Mouse (Mus musculus): ENCODE measurements at regions not wholly inside any gene's neighbourhood (a gene's known extent, or its start where the extent isn't known, plus 50 kb on each side); places are given as distances from the start of the nearest gene placed in this dataset.

DNA sequence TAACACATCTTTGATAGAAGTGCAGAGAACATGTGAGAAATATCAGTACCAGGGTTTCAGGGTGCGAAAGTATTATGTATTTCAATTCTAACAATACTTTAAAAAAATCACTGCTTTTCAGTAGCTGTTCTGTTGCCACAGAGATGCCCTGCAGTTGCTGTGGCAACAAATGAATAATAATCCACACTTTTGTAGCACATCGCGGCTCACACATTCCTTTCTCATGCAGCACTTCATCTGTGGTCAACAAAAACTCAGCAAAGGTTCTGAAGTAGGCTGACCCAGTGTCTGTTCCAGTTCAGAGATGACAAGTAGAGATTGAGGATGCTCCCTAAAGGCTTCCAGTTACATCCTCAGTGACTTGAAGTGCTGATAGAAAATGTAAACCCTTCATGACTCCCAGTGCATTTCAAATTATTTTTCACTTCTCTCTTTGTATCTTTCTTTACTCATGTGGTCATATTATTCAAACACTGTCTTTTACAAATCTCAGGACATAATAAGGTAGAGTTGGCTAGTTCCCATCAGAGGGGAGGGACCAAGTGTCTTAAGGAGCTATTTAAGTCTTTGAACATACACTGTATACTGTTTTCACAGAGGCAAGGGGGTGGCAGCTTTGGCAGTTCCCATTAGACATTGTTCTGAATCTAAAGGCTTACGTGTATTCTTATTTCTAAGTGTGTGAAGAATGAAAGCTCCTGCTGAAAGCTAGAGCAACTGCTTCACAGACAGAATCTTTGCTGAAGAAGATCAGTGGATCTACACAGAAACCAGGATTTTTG, 460.6 kb upstream of the Slit2 start:
- no peak for ATAC-seq (ENCODE audit: insufficient number of reproducible peaks, low FRiP score, low TSS enrichment, low read depth)

GRCm38 (mm10) chr5:47528671-47529070, 454.3 kb upstream of the Slit2 start:
- WGBS: 93% methylated on average over 7 of the region's 7 CpGs
- no peak overlapping the region for H3K4me2 ChIP-seq (ENCODE audit: low read depth, severe bottlenecking)
- no peaks in the 10 kb centered on the region for H3K4me1 ChIP-seq (ENCODE audit: control insufficient read depth, insufficient read depth, low read length)
- no peak for DNase-seq (ENCODE audit: low spot score)
- H3K4me3 ChIP-seq (ENCODE audit: low read depth, low read length): no peak overlapping the region
- no peaks in the 10 kb centered on the region for H3K9me3 ChIP-seq (ENCODE audit: control insufficient read depth, low read length)
- H3K27me3 ChIP-seq (ENCODE audit: control insufficient read depth, insufficient read depth, low read length): no peaks in the 10 kb centered on the region
- H3K36me3 ChIP-seq (ENCODE audit: control insufficient read depth, insufficient read depth, low read length): no peaks in the 10 kb centered on the region
- no peak overlapping the region for H3K9ac ChIP-seq (ENCODE audit: low read length)
- ATAC-seq (ENCODE audit: insufficient number of reproducible peaks, low FRiP score, low TSS enrichment, low read depth): no peak
- H3K27ac ChIP-seq (replicated peaks; ENCODE audit: low read depth, low read length): no peak overlapping the region

More for the DNA sequence above, 460.6 kb upstream of the Slit2 start:
- H3K36me3 ChIP-seq (ENCODE audit: control insufficient read depth, insufficient read depth, low read length): no peaks in the 10 kb centered on the region
- H3K9me3 ChIP-seq (ENCODE audit: control insufficient read depth, low read length): no peaks in the 10 kb centered on the region
- no peak overlapping the region for H3K9ac ChIP-seq (ENCODE audit: low read length)
- DNase-seq (ENCODE audit: low spot score): no peak
- H3K4me3 ChIP-seq (ENCODE audit: low read depth, low read length): no peak overlapping the region
- 82% methylated on average over 4 of the region's 4 CpGs for WGBS
- no peaks in the 10 kb centered on the region for H3K27me3 ChIP-seq (ENCODE audit: control insufficient read depth, insufficient read depth, low read length)
- no peak overlapping the region for H3K27ac ChIP-seq (replicated peaks; ENCODE audit: low read depth, low read length)
- no peaks in the 10 kb centered on the region for H3K4me1 ChIP-seq (ENCODE audit: control insufficient read depth, insufficient read depth, low read length)
- H3K4me2 ChIP-seq (ENCODE audit: low read depth, severe bottlenecking): no peak overlapping the region

DNA sequence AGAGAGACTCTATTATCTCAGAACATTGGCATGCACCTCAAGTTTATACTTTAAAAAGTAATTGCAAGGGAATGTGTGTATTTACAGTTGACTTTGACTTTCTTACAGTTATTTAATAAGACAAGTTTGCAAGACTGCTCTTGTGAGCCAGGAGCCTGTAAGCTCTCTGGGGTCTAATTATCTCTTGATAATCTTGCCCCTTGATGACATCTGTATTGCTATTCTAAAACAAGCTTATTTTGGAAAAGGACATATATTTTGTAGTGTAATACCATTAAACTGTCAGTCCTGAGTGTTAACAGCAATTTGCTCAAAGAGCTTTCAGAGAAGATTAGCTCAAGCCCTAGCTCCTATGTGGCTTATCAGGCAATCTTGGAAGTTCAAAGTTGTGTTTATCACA, 445.4 kb upstream of the Slit2 start:
- no peak for ATAC-seq (ENCODE audit: insufficient number of reproducible peaks, low FRiP score, low TSS enrichment, low read depth)
- Histone ChIP-seq H3K9me3 (ENCODE audit: control insufficient read depth, low read length) (no peaks in the 10 kb centered on the region), H3K36me3 (ENCODE audit: control insufficient read depth, insufficient read depth, low read length) (no peaks in the 10 kb centered on the region), H3K4me1 (ENCODE audit: control insufficient read depth, insufficient read depth, low read length) (no peaks in the 10 kb centered on the region), H3K4me2 (ENCODE audit: low read depth, severe bottlenecking) (no peak overlapping the region), H3K27ac (replicated peaks; ENCODE audit: low read depth, low read length) (no peak overlapping the region), H3K27me3 (ENCODE audit: control insufficient read depth, insufficient read depth, low read length) (no peaks in the 10 kb centered on the region), H3K4me3 (ENCODE audit: low read depth, low read length) (no peak overlapping the region), H3K9ac (ENCODE audit: low read length) (no peak overlapping the region)
- no peak for DNase-seq (ENCODE audit: low spot score)

DNA sequence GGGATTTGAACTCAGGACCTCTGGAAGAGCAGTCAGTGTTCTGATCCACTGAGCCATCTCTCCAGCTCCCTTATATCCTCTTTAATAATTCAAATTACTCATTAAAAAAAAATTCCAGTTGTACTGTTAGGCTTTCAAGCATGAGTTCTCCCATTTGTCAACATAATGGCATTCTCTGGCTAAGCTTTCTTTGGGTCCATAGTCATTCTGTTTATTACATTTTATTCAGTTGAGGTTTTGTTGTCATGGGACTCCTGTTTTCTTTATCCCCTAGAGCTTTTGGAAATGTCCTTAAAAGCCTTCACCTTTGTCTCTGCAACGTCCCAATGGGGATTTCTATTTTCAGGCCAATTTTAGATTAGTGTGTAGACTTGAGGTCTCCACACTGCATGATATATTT, 440.7 kb upstream of the Slit2 start:
- Histone ChIP-seq H3K9me3 (ENCODE audit: control insufficient read depth, low read length) (no peaks in the 10 kb centered on the region), H3K4me3 (ENCODE audit: low read depth, low read length) (no peak overlapping the region), H3K27ac (replicated peaks; ENCODE audit: low read depth, low read length) (no peak overlapping the region), H3K9ac (ENCODE audit: low read length) (no peak overlapping the region), H3K4me1 (ENCODE audit: control insufficient read depth, insufficient read depth, low read length) (no peaks in the 10 kb centered on the region), H3K4me2 (ENCODE audit: low read depth, severe bottlenecking) (no peak overlapping the region), H3K36me3 (ENCODE audit: control insufficient read depth, insufficient read depth, low read length) (no peaks in the 10 kb centered on the region), H3K27me3 (ENCODE audit: control insufficient read depth, insufficient read depth, low read length) (no peaks in the 10 kb centered on the region)
- DNase-seq (ENCODE audit: low spot score) (no peak), ATAC-seq (ENCODE audit: insufficient number of reproducible peaks, low FRiP score, low TSS enrichment, low read depth) (no peak)
- 81% methylated on average over 1 of the region's 1 CpGs for WGBS

- 89% methylated on average over 1 of the region's 1 CpGs for WGBS
- H3K27ac ChIP-seq (replicated peaks; ENCODE audit: low read depth, low read length): no peak overlapping the region
- DNase-seq (ENCODE audit: low spot score) (no peak), ATAC-seq (ENCODE audit: insufficient number of reproducible peaks, low FRiP score, low TSS enrichment, low read depth) (no peak)
- H3K4me1 ChIP-seq (ENCODE audit: control insufficient read depth, insufficient read depth, low read length): no peaks in the 10 kb centered on the region
- no peaks in the 10 kb centered on the region for H3K27me3 ChIP-seq (ENCODE audit: control insufficient read depth, insufficient read depth, low read length)
- no peaks in the 10 kb centered on the region for H3K9me3 ChIP-seq (ENCODE audit: control insufficient read depth, low read length)
- no peak overlapping the region for H3K4me2 ChIP-seq (ENCODE audit: low read depth, severe bottlenecking)
- H3K9ac ChIP-seq (ENCODE audit: low read length): no peak overlapping the region
- H3K36me3 ChIP-seq (ENCODE audit: control insufficient read depth, insufficient read depth, low read length): no peaks in the 10 kb centered on the region
- H3K4me3 ChIP-seq (ENCODE audit: low read depth, low read length): no peak overlapping the region
Measured at GRCm38 (mm10) chr5:47556717-47557116, 426.2 kb upstream of the Slit2 start.

DNA sequence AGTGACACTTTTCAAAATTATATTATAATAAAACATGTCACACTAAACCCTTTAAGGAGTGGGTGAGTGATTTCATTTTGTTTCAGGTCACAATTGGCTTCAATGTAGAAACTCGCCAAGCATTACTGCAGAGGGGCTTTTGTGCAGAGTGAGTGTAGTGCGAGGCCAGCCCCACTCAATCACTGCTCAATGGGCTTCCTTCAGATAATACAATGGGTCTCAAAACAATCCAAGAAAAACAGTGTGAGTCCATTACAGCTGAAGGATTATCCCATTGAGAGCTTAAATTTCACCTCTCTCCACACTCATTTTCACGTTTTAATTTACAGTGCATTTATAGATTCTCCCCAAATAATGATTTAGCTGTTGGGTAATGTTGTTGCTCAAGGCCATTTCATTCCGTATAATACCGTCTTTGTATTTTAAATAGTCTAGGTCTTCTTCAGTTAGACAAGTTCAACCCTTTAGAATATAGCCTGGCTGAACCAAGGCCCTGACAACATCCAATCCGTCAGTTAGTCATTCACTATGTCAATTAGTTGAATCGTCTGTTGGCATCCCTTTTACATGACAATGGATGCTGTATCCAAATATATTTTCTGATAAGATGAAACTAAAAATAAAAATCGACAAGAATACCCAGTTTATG, 425.7 kb upstream of the Slit2 start:
- Histone ChIP-seq H3K9me3 (ENCODE audit: control insufficient read depth, low read length) (no peaks in the 10 kb centered on the region), H3K27ac (replicated peaks; ENCODE audit: low read depth, low read length) (no peak overlapping the region), H3K4me1 (ENCODE audit: control insufficient read depth, insufficient read depth, low read length) (no peaks in the 10 kb centered on the region), H3K4me3 (ENCODE audit: low read depth, low read length) (no peak overlapping the region), H3K27me3 (ENCODE audit: control insufficient read depth, insufficient read depth, low read length) (no peaks in the 10 kb centered on the region), H3K9ac (ENCODE audit: low read length) (no peak overlapping the region), H3K4me2 (ENCODE audit: low read depth, severe bottlenecking) (no peak overlapping the region), H3K36me3 (ENCODE audit: control insufficient read depth, insufficient read depth, low read length) (no peaks in the 10 kb centered on the region)
- no peak for DNase-seq (ENCODE audit: low spot score)
- no peak for ATAC-seq (ENCODE audit: insufficient number of reproducible peaks, low FRiP score, low TSS enrichment, low read depth)
- 84% methylated on average over 8 of the region's 8 CpGs for WGBS
